Mouse (Mus musculus): ENCODE measurements around the gene Dcdc2b.

The Dcdc2b gene

DNA sequence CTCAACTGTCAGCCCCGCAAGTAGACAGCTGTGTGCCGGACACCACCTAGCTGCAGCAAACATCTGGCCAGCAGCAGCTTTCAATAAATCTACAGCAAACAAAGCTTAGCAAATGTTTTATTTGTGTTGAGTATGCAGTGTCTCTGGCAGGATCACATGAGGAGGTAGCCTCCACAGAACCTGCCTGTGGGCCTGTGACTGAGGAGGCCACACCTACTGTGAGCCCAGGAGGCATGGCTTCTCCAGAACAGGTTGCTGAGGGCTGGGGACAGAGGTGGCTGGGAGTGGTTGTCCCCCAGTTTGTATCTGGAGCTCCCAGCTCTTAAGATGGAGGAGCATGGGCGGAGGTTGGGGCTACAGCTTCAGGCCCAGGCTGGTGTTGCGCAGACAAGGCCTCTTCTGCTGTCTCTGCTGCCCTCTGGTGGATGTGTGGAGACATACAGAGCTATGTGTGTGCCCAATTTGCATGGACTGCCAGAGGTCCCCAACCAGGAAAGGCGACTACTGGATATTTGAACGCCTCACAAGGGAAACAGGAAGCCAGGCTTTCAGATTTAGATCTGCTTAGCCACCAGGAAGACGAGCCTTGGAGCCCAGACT is 5.5 kb downstream of the Dcdc2b start:
- Histone ChIP-seq H3K9me3 (ENCODE audit: low read length) (no peaks in the 10 kb centered on the region), H3K4me1 (replicated peaks; ENCODE audit: low read depth, low read length) (peaks cover 76% of the 10 kb centered on the region), H3K4me3 (replicated peaks; ENCODE audit: low read length) (peak overlapping the region; percentile 49; the same call in 1 of the 2 replicates), H3K36me3 (ENCODE audit: insufficient read depth, low read length) (peaks cover 58% of the 10 kb centered on the region), H3K27me3 (ENCODE audit: insufficient read depth, low read length) (no peaks in the 10 kb centered on the region)
- TF ChIP-seq NANOG (IDR thresholded peaks at IDR 0.05; ENCODE audit: borderline replicate concordance, low read length) (no peak), CTCF (conservative IDR thresholded peaks at IDR 0.05; ENCODE audit: low read length) (peak; percentile 53)

DNA sequence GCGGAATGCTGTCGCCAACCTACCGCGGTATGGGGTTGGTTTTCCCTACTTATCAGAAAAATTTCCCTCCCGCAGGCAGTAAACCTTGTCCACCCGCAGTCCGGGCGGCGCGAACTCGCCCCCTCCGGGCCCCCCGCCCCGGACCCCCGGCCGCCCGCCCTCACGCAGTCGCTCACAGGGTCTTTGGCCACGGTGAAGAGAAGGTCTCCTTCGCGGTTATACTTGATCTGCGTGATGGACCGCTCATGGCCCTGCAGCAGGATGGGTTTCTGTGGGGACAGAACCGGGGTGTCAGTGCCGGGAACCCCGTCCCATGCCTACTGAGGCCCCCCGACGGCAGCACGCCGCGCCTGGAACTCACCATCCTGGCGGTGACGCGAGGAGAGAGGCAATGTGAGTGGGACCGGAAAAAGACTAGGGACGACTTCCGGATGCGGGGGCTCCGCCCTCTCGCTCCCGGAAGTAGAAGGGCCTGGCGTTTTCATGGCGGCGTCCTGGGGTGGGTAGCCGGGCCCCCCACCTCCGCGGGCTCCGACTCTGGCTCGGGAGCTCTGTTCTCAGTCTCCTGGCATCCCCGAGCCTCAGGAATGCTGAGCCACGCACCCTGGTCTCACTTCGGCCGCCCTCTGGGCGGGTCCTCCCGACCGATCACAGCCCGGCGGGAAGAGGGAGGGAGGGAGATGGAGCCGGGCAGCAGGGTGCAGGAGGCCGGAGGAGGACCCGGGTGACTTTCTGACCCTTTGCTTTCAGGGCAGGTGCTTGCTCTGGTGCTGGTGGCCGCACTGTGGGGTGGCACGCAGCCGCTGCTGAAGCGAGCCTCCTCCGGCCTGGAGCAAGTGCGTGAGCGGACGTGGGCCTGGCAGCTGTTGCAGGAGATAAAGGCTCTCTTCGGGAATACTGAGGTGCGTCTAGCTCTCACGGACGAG is 13.6 kb downstream of the Dcdc2b start, which contains the start of the genes Eif3i and Tmem234:
Eif3i (minus strand) TSS at position 416 of the 926 bp plus-strand sequence.
Tmem234 (plus strand) TSS at position 436 of the 926 bp plus-strand sequence.
- H3K27me3 ChIP-seq (ENCODE audit: insufficient read depth, low read length) = no peaks in the 10 kb centered on the region
- H3K36me3 ChIP-seq (ENCODE audit: insufficient read depth, low read length) = peaks cover 76% of the 10 kb centered on the region
- H3K4me1 ChIP-seq (replicated peaks; ENCODE audit: low read depth, low read length) = peaks cover 68% of the 10 kb centered on the region
- H3K9me3 ChIP-seq (ENCODE audit: low read length) = no peaks in the 10 kb centered on the region
- TF ChIP-seq POU5F1 (IDR thresholded peaks at IDR 0.05; ENCODE audit: borderline replicate concordance, low read length) = no peak
- no peak for TF ChIP-seq NANOG (IDR thresholded peaks at IDR 0.05; ENCODE audit: borderline replicate concordance, low read length)
- TF ChIP-seq CTCF (conservative IDR thresholded peaks at IDR 0.05; ENCODE audit: low read length) = no peak
- H3K4me3 ChIP-seq (replicated peaks; ENCODE audit: low read length) = peak within 1 kb of the TSS; percentile 100

DNA sequence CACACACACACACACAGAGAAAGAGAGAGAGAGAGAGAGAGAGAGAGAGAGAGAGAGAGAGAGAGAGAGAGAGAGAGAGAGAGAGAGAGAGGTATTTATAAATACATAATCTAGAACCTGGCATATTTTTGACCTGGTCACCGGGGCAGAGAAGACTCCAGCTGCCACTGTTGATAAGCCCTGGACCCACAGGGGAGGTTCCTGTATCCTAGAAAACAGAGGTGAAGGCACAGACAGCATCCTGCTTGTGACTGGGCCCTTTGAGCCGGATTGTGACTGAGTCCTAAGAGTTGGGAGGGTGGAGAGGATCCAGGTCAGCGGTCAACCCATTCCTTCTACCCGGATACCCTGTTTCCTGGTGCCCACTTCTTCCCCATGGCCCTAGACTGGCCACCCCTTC is 25.2 kb downstream of the Dcdc2b start:
- TF ChIP-seq POU5F1 (IDR thresholded peaks at IDR 0.05; ENCODE audit: borderline replicate concordance, low read length) (no peak), NANOG (IDR thresholded peaks at IDR 0.05; ENCODE audit: borderline replicate concordance, low read length) (no peak), CTCF (conservative IDR thresholded peaks at IDR 0.05; ENCODE audit: low read length) (no peak)
- H3K9me3 ChIP-seq (ENCODE audit: low read length) = no peaks in the 10 kb centered on the region
- no peaks in the 10 kb centered on the region for H3K27me3 ChIP-seq (ENCODE audit: insufficient read depth, low read length)

DNA sequence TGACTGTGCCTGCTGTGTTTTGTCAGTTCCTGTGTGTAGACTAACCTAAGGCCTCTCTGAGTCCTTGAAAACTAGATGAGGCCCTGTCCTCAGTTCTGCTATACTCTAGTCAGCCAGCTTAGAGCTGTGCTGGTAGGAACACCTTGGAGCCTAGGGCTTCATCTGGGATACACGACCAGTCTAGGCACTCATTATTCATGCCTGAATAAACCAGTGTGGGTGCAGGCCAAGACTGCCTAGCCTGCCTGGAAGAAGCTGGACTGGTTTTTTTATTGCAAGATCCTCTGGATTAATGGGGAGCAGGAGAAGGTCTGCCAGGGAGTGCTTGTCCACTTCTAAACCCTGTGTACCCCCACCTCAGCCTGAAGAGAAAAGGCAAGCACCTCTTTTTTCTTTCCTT is 27.1 kb downstream of the Dcdc2b start:
- peaks cover 20% of the 10 kb centered on the region for H3K4me1 ChIP-seq (replicated peaks; ENCODE audit: low read depth, low read length)
- no peaks in the 10 kb centered on the region for H3K9me3 ChIP-seq (ENCODE audit: low read length)
- H3K4me3 ChIP-seq (replicated peaks; ENCODE audit: low read length) = no peak overlapping the region
- no peaks in the 10 kb centered on the region for H3K27me3 ChIP-seq (ENCODE audit: insufficient read depth, low read length)
- peaks cover 20% of the 10 kb centered on the region for H3K36me3 ChIP-seq (ENCODE audit: insufficient read depth, low read length)
- TF ChIP-seq NANOG (IDR thresholded peaks at IDR 0.05; ENCODE audit: borderline replicate concordance, low read length) (no peak), CTCF (conservative IDR thresholded peaks at IDR 0.05; ENCODE audit: low read length) (no peak), POU5F1 (IDR thresholded peaks at IDR 0.05; ENCODE audit: borderline replicate concordance, low read length) (no peak)

More for the DNA sequence above, 25.2 kb downstream of the Dcdc2b start:
- Histone ChIP-seq H3K4me1 (replicated peaks; ENCODE audit: low read depth, low read length) (peaks cover 20% of the 10 kb centered on the region), H3K36me3 (ENCODE audit: insufficient read depth, low read length) (peaks cover 40% of the 10 kb centered on the region), H3K4me3 (replicated peaks; ENCODE audit: low read length) (no peak overlapping the region)

DNA sequence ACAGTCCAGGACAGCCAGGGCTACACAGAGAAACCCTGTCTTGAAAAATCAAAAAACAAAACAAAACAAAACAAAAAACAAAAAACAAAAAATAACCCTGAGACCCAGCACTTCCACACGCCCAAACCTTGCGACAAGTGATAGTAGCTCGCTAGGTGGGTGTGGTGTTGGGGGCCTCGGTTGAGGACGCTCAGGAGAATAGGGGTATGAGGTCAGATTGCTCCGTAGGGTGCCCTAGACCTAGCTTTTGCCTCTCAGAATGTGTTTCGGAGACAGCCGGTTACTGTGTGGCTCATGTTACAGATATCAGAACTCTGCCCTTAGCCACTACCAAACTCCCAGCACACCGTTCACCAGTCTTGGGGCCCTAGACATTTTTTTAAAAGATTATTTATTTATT is 28.3 kb downstream of the Dcdc2b start:
- TF ChIP-seq NANOG (IDR thresholded peaks at IDR 0.05; ENCODE audit: borderline replicate concordance, low read length) (no peak), CTCF (conservative IDR thresholded peaks at IDR 0.05; ENCODE audit: low read length) (no peak), POU5F1 (IDR thresholded peaks at IDR 0.05; ENCODE audit: borderline replicate concordance, low read length) (no peak)
- Histone ChIP-seq H3K4me1 (replicated peaks; ENCODE audit: low read depth, low read length) (peaks cover 22% of the 10 kb centered on the region), H3K4me3 (replicated peaks; ENCODE audit: low read length) (no peak overlapping the region), H3K9me3 (ENCODE audit: low read length) (no peaks in the 10 kb centered on the region), H3K27me3 (ENCODE audit: insufficient read depth, low read length) (no peaks in the 10 kb centered on the region), H3K36me3 (ENCODE audit: insufficient read depth, low read length) (peaks cover 9% of the 10 kb centered on the region)

DNA sequence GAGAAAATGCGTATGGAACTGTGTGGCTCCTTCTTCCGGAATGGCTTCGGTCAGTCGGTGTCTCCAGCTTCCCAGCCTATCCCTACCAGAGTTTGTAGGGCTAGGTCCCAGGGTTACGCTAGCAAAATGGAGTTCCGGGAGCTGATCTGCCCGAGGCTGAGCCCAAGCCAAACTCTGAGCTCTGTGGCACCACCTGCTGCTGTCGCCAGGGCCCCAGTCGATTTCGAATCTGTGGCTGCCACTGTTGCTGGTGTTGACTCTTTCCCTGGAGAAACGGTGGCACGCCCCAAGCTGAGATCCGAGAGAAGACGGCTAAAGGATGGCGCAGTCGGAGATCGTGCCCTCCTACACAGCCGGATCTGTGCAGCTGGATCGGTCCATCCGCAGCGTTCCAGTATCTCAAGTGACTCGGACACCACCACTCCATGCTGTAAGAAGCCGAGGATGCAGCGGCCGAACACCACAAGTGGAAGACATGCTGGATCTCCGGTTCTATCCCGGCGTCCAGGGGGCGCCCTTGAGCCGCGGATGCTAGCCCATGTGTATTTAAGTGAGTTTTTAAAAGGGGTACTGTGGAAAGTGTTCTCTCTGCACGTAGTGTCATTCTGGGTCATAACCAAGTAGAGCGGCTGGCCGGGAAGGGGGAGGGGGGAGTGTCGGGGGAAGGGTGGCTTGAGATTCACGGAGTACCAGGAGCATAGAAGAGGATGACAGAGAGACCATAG is 29.0 kb downstream of the Dcdc2b start:
- Histone ChIP-seq H3K9me3 (ENCODE audit: low read length) (no peaks in the 10 kb centered on the region), H3K36me3 (ENCODE audit: insufficient read depth, low read length) (peaks cover 1% of the 10 kb centered on the region; the same call in 1 of the 2 replicates), H3K4me1 (replicated peaks; ENCODE audit: low read depth, low read length) (peaks cover 26% of the 10 kb centered on the region), H3K27me3 (ENCODE audit: insufficient read depth, low read length) (no peaks in the 10 kb centered on the region), H3K4me3 (replicated peaks; ENCODE audit: low read length) (peak overlapping the region; percentile 62)
- TF ChIP-seq POU5F1 (IDR thresholded peaks at IDR 0.05; ENCODE audit: borderline replicate concordance, low read length) (no peak), CTCF (conservative IDR thresholded peaks at IDR 0.05; ENCODE audit: low read length) (peak; percentile 44), NANOG (IDR thresholded peaks at IDR 0.05; ENCODE audit: borderline replicate concordance, low read length) (no peak)

DNA sequence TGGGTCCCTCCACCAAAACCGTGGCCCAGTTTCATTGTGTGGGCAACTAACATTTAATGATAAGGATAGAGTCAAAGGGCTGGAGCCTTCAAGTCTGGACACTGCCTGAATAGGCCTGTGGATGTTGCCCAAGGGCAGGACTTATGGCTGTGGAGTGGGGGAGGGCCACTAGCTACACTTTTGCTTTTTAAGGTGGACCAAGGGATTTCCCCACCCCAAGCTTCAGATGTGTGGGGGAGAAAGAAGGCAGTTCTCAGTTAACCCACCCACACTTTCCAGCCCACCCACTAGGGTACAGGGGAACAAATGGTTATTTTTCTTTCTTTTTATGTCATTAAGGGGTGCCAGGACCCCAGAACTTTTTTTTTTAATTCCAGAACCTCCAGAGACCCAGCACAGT is 29.7 kb downstream of the Dcdc2b start:
- no peaks in the 10 kb centered on the region for H3K9me3 ChIP-seq (ENCODE audit: low read length)
- no peaks in the 10 kb centered on the region for H3K27me3 ChIP-seq (ENCODE audit: insufficient read depth, low read length)
- no peaks in the 10 kb centered on the region for H3K36me3 ChIP-seq (ENCODE audit: insufficient read depth, low read length)
- TF ChIP-seq POU5F1 (IDR thresholded peaks at IDR 0.05; ENCODE audit: borderline replicate concordance, low read length) (no peak), NANOG (IDR thresholded peaks at IDR 0.05; ENCODE audit: borderline replicate concordance, low read length) (no peak), CTCF (conservative IDR thresholded peaks at IDR 0.05; ENCODE audit: low read length) (no peak)
- H3K4me1 ChIP-seq (replicated peaks; ENCODE audit: low read depth, low read length) = peaks cover 30% of the 10 kb centered on the region
- H3K4me3 ChIP-seq (replicated peaks; ENCODE audit: low read length) = peak overlapping the region; percentile 62

DNA sequence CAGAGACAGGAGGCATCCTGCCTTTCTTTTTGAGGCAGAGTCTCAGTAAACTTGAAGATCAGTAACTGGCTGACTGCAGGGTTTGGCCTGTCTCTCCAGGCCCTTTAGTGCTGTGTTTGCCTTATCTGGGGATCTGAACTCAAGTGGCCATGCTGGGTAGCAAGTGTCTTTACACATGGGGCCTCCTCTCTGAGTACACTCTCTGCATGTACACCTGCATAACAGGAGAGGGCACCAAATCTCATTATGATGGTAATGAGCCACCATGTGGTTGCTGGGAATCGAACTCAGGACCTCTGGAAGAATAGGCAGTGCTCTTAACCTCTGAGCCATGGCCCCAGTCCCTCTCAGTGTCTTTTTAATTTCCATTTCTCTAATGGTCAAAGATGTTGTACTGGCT is 31.8 kb downstream of the Dcdc2b start:
- Histone ChIP-seq H3K4me3 (replicated peaks; ENCODE audit: low read length) (no peak overlapping the region), H3K36me3 (ENCODE audit: insufficient read depth, low read length) (no peaks in the 10 kb centered on the region), H3K9me3 (ENCODE audit: low read length) (no peaks in the 10 kb centered on the region), H3K4me1 (replicated peaks; ENCODE audit: low read depth, low read length) (peaks cover 38% of the 10 kb centered on the region), H3K27me3 (ENCODE audit: insufficient read depth, low read length) (no peaks in the 10 kb centered on the region)
- TF ChIP-seq POU5F1 (IDR thresholded peaks at IDR 0.05; ENCODE audit: borderline replicate concordance, low read length) (no peak), CTCF (conservative IDR thresholded peaks at IDR 0.05; ENCODE audit: low read length) (peak; percentile 33), NANOG (IDR thresholded peaks at IDR 0.05; ENCODE audit: borderline replicate concordance, low read length) (no peak)

Data from E14TG2a.4 (cell line).